Mouse (Mus musculus) adrenal gland, adult 2 months (tissue): Measurements from ENCODE around the gene Dagla. TPM values are rescaled to one million over a fixed set of nuclear protein-coding genes. Genes with fewer than 3 reads are reported as not detected.

ENCODE experiments used
- DNase-seq: peaks from one replicate; pipeline ENCODE4 v3.0.0; 2021
- polyA plus RNA-seq: library from polyadenylated mRNA; depleted of rRNA; stranded (reverse); fragments of >200 nt; gene quantifications from 2 replicates; pipeline ENCODE4 v1.2.3, GENCODE M21; 2012
- total RNA-seq, 2 experiments: library from RNA; stranded (reverse); gene quantifications; 2 replicates each; pipeline ENCODE4 v1.2.3; 2021

Dagla gene
- total and polyA plus RNA-seq, 3 experiments: 6.5 to 8.9 (median 6.8) TPM

DNA sequence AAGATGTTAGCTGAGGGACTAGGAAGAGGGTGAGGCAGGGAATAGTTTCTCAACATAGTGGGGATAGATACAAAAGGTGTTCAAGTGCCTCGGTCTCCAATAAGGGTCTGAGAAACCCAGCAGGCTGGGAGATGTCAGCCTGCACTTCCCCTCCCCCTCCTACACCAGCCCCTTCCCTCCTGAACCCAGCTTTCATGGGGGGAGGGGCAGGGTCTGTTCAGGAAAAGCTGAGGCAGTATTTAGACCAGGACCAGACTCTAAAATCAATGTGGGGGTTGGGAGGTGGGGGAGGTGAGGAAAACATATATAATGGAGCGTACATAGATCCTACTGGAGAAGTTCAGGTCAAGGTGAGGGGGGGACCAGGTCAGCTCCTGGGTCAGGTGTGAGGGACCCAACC is 65.3 kb downstream of the Dagla start:
- no peak for DNase-seq

DNA sequence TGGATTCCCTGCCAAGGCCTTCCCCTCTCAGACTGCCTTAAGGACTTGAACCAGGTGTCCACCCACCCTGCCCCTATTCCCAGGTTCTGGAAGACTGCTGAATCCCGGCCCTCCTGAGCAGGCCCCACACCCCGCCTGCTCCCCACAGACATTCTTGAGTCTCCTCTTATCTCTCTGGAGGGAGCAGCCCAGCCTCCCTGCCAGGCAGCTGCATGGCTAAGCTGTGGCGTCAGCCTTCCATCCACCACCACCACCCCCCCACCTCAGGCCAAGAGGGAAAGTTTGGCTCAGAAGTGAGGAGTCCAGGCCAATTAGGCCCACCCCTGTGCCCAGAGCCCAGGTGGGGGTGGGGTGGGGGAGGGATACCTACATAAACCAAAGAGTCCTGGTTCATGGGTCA is 66.2 kb downstream of the Dagla start:
- no peak for DNase-seq

DNA sequence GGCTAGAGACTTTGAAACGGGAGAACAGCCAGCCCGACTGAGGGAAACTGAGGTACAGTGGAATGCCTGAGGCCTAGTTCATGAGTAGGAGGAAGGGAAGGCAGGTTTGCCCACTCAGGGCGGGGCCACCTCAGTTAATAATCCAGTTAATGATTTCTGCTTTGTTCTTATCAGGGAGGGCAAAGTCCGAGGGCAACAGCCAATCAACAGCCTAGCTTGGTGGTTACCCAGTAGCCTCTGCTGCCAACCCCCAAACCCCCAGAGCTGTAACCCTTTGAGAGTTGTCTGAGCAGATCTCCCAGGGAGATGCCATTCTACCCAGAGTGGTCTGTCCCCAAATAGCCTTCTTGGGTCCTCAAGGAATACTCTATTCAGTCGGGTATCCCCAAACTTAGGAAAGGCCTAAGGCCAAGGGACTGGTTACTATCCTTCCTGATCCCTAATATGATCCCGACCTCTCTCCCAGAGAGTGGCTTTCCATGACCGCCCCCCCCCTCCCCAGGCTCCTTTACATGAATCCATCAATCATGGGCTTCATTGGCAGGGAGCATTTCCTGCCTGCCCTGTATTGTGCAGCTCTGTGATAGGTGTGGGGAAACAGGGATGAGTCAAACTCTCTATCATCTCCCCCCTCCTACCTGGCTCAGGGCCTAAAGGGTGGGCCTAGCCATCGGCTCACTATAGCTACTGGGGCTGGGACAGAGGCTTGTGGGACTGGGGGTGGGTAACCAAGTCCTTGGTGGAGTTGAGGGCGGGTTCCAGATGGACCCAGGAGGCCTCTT is 68.7 kb downstream of the Dagla start:
- DNase-seq: no peak

DNA sequence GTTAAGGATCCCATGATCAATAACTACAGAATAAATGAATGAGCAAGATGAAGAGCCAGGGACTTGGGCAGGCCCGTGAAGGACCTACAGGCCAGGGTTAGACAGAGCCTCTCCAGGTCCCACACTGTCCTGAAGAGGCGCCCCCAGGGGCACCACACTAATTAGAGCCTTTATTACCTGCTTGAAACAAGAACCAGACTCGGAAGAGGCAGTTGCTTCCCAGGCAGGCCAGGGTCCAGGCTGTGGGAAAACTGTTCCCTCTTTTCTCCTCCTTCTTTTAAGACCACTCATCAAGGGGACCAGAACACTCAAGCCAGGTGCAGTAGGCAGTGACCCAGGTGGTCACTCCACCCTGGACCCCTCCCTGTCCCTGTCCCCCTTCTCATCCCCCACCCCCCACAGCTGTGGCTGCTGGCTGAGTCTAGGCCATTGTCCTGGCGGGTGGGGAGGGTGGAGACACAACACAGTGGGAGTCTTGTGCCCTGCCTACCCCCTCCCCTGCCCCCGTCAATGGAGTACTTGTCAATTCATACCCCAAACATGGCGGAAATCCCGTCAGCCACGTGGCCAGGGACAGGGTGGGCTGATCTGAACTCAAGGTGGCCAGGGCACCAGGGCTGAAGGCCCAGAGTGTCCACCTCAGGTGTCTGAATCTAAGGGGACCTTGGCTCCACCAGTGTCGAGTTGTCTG is 72.2 kb downstream of the Dagla start:
- DNase-seq: no peak

DNA sequence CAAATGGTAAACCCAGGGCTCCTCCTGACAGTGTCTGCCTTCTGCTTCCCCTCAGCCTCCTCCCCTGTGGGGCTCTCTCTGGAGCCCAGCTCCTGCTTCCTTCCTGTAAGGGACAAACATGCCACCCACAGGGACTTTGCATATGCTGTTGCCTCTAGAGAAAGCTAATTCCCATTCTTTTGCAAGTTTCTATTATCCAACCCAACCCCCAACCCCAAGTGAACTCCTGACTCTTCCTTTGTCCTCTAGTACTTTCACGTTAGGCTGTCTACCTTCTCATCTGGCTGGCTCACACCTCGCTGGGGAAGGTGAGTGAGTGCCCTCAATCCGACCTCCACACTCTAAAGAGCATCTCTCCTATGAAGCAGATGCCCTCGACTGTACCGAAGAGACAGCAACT is 72.8 kb downstream of the Dagla start:
- DNase-seq: no peak

DNA sequence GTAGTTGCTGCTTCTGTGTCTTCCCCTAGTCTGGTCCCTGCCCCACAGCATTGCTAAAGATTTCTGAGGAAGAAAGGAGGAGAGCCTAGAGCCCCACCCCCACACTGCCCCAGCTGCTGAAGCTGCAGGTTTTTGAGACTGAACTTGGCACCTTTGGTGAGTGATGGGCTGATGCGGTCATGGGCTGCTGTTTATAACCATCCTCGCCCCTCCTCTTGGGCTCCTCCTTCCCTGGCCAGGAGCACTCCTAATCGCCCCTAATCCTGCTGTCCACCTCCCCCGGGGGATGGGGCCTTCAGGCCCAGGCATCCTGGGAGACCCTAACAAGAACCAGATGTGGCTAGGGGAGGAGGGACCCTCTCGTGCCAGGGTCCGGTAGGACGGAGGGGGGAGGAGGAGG is 73.7 kb downstream of the Dagla start:
- DNase-seq: no peak

DNA sequence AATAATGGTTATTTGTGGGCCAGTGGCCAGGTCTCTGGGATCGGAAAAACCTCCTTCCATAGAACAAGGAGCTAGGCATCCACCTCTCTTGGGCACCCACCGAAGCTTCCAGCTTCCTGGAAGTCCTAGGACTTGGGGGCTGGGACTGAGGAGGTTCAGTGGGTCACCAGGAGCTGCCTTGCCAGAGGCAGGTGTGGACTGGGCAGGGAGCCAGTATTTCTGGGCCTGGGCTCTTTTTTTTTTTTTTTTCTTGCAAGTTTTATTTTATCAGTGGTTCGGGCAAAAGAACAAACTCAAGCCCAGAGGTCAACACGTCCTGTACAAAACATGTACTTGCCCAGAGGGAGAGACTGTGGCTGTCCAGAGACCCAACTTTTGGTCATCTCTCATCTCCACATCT is 78.9 kb downstream of the Dagla start:
- DNase-seq: no peak

DNA sequence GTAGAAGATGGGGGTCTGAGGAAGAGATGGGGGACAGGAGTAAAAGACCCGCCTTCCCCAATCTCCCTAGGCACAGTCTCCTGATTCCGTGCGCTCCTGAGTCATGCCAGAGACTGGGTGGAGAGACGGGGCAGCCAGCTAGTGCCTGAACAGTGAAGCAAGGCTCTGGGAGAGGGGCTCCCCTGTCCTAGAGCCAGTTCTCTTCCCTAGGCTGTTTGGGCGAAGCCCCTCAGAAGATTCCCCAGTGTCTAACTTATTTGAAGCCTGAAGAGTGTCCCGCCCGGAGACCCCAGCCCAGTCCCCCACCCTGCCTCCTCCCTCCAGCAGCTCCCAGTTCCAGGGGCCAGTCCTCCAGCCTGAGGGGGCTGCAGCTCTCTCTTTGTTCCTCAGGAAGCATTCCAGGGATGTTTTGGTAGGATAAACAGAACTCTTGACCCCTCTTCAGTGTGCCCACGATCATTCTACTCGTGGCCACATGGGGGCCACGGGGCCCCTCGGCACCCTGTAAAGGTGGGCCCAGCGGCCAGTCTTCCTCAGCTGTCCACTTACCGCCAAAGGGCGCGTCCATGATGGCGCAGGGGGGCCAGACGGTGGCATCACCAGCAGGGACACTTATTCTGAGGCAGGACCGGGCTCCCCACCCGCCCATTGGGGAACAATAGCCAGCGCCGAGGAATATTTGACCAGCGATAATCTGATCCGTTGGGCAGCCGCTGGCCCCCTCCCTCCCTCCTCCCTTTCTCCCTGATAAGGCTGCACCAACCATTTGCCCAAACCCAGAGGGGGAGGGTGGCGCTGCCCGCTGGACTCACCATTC is 79.8 kb downstream of the Dagla start:
- no peak for DNase-seq

DNA sequence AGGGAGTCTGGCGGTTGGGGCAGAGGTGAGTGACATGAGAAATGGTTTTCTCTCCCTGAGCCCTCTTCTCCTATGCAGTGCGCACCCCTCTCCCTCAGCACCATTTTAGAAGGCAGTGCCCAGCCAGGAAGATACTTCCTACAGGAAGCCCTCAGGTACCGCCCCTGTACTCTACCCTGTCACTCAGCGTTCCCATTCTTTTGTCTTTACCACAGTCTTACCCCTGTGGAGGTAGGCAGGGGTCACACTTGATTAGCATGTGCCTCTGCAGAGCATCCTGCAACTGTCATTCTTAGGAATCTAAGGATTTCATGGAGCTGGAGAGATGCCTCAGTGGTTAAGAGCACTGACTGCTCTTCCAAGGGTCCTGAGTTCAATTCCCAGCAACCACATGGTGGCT is 81.1 kb downstream of the Dagla start:
- no peak for DNase-seq

DNA sequence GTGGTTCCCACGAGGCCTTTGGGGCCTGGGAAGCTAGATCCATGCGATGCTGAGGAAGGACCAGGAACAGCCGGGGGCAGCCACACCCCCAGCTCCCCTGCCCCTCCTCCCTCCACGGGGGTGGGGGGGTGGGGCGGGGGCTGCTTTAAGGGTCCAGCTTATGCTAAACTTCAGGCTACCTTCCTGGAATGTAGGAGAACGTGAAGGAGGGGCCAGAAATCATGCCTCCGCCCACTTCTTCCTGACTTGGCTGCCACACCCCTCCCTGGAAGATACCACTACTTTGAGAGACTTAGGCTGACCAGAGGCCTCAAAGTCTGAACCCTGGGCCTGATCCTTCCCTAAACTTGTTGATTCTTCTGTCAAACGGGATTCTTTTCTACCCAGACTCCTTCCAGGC is 82.0 kb downstream of the Dagla start:
- no peak for DNase-seq

DNA sequence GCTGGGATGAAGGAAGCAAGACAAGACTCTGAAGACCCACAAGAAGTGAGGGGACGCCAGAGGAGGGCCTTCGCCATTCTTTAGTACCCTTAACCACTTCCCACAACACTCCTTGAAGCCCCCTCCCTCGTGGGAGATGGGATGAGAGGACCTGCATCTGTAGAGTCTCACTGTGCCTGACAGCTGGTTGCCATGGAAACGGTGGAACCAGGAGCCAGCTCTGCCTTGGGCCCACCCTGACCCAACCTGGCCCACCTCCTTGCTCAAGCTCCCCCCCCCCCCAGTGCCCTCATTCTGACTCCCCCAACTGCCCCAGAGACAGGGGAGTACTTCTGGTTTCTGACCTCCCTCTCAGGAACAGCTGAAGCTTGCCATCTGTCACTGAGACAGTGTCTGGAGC is 83.1 kb downstream of the Dagla start:
- DNase-seq: no peak

DNA sequence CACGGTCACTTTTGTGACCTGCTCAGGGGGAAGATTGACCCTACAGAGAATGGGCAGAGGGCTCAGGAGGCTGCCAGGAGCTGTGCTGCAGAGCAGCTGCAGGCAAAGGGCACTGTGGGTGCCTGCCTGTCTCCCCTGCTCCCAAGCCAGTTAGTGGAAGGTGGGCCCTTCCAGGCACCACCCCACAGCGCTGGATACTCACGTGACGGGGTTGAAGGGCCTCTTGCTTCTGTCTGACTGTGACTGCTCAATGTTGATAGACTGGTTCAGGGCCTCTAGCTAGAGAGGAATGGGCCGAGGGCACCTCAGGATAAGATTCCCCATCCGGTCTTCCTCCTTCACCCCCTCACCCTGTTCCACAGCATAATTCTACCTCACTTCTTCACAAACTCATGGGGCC is 85.1 kb downstream of the Dagla start:
- DNase-seq: no peak

DNA sequence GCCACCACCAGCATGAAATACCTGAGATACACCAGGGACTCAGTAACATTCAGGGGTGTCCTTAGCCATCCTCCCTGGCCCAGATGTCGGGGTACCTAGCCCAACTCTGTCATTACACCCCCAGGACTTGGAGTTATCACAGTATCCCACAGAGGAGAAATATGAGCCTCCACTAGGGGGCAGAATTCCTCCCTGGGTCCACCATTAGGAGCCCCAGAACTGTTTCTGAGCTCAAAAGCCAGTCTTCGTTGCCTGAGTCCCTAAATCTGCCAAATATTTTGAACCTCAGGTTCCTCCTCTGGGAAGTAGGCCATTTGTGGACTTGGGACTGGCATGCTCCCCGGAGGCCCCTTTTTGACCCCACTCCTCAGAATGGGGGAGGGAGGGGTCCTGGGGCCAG is 85.6 kb downstream of the Dagla start:
- no peak for DNase-seq

DNA sequence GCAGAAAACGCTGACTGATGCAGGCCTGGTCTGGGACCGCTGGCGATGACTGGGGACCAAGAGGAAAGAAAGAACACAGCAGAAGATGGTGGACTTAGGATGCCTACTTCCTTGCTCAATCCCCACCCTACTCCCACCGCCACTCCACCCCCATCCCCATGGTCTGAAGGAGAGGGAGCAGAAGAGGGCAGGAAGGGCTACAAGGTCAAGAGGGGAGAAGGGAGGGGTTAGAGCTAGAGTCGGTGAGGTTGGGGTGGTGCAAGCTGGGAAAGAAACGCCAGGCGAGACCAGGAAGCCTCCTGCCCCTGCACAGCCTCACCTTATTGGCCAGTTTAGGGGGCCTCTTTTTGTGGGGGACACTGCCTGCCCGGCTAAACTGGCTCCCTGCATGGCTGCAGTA is 88.6 kb downstream of the Dagla start:
- DNase-seq: no peak

DNA sequence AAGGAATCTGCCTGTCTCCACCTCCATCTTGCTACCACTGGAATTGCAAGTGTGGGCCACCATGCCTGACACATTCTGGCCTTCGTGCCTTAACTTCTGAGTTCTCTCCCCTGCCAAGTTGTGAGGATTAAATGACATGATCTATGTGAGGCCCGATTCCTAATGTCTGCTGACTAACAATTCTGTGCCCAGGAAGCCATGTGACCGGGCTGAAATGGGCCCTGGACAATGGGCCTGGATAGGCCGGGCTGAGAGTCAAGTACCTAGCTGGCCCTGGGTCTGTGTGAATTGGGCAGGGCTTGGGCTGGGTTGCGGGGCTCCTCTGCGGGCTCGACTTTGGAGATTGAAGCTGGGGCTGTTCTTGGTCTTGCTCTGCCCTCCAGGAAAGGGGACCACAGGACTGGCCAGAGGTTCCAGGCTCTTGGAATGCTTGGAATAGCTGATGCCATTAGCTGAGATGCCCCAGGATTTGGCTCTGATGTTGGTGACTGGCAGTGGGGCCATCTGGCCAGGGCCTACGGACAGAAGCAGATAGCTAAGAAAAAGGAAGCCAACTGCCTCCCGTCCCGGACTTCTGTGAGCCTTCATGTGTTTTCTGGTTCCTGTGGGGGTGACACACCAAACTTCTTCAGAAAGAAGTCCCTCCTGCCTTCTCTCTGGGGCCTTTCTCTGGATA is 90.7 kb downstream of the Dagla start:
- peak; percentile 73 for DNase-seq

DNA sequence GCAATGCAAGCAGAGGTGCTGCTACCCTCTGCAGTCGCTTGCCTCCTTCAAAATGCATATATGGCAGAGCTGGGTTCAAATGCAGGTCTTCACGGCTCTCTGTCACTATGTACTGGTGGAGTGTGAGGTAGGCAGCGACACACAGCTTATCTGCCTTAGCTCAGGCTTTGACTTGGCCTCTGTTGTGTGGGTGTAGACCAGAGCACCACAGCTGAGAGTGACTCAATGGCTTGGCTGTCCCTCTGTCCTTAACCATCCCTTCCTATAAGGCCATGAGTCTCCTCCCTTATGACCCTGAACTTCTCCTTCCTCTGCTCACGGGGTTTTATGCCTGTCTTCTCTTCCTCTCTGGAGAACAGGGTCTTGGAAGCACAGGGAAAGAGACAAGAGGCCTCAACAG is 93.8 kb downstream of the Dagla start:
- DNase-seq: peak; percentile 73

DNA sequence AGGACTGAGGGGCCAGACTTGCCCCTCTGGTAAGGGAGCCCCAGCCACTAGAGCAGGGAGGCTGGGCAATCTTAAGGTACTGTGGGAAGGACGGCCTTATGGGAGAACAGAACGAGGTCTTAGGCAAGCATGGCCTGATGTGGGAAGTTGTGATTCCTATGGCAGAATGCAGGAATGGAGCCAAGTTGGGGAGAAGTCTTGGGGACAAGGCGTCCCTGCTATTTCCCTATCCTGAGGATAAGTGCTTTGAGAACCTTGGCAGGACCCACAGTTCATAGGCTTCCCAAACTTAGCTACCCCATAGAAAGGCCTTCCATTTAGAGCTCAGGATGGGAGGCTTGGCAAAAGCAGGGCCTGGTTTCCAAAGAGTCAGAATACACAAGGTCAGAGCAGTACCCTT is 95.8 kb downstream of the Dagla start:
- no peak for DNase-seq

DNA sequence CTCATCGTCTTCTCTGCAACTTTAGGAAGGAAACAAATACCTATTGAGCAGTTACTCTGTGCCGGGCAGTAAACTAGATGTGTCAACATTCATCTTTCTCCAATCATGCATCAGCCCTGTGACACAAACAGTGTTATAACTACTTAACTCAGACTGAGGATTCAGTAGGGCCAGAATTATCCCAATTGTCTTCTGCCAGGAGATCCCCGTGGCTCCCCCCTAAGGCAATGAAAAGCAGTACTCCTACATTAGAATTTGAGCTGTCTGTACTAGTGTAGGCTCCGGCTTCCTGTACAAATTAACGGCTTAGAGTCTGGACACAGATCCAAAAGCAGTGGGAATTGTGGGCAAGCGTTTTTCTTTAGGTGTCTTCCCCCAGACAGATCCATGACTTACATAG is 99.6 kb downstream of the Dagla start:
- no peak for DNase-seq

DNA sequence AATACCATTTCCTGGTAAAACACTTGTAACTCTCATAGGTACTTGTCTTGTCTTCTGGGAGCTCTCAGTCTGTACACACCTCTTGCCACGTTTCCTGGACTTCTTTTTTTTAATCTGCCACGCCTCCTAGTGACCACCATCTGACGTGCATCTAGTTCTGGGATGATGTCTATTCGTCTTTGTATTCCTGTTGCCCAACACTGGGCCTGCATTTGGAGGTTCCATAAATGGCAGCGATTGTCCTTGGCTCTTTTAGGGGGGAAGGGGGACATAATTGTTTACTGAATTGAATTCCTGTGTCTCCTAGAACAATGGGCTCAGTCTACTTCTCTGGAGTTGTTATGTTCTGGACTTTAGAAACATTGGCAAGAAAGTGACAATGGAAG is 100.1 kb downstream of the Dagla start:
- DNase-seq: peak; percentile 70

DNA sequence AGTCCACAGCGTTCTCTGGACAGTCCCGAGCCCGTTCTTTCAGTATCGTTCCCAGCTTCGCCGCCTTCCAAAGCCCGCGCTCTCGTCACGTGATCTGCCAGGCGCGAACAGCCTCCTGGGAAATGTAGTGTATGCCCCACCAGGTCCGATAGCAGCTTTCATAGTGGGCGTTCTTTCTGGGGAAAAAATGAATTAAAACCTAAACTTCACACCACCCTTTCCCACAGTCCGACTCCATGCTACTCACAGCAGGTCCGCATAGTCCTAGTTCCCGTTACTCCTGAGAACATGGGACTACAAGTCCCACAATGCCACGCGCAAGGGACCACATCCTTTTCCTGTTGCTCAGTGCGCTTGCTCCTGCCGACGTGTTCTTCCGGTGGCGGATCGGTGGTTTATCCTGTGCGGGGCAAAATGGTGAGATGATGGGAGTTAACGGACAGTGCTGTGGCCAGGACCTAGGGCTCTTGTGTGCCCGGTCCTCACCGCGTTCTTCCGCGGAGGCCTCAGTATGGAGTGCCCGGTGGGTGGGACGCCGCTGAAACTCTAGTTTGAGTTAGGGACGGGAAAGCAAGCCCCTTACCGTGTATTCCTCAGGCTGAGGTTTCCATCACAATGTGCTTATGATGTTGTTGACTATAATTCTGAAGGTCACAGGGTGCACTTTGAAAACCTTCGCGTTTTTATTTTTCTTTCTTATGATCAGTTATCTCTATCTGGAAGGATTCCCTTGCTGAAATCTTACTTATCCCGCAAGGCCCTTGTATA is 100.6 kb downstream of the Dagla start, which contains the start of the genes Tmem258 and Fen1:
Gene Tmem258 (plus strand): TSS at position 167 of the 768 bp plus-strand sequence.
Gene Fen1 (minus strand): TSS at position 322 of the 768 bp plus-strand sequence.
- peak; percentile 90 for DNase-seq

DNA sequence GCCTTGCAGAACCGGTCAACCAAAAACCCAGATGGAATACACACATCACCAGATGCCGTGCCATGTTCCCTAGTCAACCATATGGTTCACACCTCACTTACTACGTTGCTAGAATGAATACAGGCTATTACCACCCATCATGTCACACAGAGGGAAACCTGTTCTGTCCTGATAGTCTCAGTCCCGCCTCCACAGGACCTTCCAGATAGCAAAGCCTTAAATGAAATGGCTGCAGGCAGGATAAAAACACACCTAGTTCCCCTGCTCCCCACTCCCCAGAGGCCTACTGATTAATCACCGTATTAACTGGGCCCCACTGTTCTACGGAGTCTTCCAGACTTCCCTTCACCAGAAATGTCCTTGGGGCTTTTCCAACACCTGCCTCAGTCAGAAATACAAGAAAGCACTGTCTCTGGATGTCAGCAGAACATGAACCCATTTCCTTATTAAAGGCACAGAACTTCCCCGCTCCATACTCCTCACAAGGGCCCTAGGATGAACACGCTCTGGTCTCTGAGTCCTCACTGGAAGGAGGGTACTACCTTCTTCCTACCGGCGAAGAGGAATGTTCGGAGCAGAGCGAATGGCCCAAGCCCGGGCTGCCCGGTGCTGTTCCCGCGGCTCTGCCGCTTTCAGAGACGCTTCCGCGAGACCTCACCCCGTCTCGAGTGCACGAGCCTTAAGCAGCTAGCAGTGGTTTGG is 101.4 kb downstream of the Dagla start:
- no peak for DNase-seq
